Mouse (Mus musculus) left cerebral cortex, postnatal 10 days (tissue): ENCODE measurements around the gene Neurl1b. TPM values are rescaled to one million over a fixed set of nuclear protein-coding genes. Genes with fewer than 3 reads are reported as not detected.
A peak's percentile ranks its signal among the peaks of the same experiment; 100 is the strongest.

Source experiments
- DNase-seq, 2 experiments: peaks; one replicate each; pipeline ENCODE4 v3.0.0; 2021 to 2022; ENCODE audit warnings: low spot score in 2 of 2, mixed read lengths in 1 of 2; ENCODE audit errors: extremely low spot score in 1 of 2
- intact Hi-C: fragments of 180-260 bp; cut with DNase I; formaldehyde crosslinking; loops from one replicate; pipeline ENCODE4 v1.15.1; 2025
- total RNA-seq, 2 experiments: library from RNA; stranded (reverse); gene quantifications; 2 replicates each; pipeline ENCODE4 v1.2.3; 2021

Neurl1b gene
- total RNA-seq, 2 experiments from 2014 or later: 118 to 135 TPM

GRCm38 (mm10) chr17:26476871-26477270, 62.2 kb downstream of the Neurl1b start:
- intact Hi-C loops: no loop called here
- no peak for DNase-seq

GRCm38 (mm10) chr17:26478672-26479071, 64.0 kb downstream of the Neurl1b start:
- peak in 1 of 2 experiments; percentile 30 for DNase-seq
- intact Hi-C loops: no loop called here

DNA sequence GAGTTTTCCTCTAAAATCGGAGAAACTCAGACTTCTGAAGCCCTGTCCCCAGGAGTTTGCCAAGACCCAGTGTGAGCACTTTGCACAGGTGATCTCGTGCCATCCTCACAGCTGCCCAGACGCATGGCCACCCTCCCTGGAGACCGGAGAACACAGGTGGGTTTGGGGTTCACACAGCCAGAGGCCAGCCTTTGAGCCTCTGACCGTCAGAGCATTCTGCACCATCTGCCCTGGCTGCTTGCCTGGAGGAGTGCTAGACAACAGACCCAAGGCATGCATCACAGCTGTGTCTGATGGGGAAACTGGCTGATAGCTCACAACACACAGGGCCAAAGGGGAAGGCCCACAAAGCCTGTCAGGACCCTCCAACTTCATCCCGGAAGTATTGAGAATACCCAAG, 65.0 kb downstream of the Neurl1b start:
- DNase-seq: peak in 1 of 2 experiments; percentile 41
- intact Hi-C loops: no loop called here

DNA sequence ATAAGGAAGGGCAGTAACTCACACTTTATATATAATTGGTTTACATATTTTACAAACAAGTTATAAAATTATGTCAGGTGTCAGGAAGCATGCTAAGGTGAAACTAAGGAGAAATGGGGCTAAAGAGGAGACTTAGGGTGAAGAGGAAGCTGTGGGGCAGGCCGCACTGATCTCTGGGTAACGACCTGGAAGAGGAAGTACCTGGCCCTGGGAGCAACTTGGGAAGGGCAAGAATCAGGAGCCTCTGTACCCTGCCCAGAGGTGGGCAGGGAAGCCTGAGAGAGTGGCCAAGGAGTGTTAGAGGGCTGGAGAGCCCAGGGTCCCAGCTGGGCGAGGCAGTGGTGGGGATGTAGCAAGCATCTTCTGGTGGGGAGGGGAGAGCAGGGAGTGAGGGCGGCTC, 66.3 kb downstream of the Neurl1b start:
- no peak for DNase-seq
- intact Hi-C loops: no loop called here

DNA sequence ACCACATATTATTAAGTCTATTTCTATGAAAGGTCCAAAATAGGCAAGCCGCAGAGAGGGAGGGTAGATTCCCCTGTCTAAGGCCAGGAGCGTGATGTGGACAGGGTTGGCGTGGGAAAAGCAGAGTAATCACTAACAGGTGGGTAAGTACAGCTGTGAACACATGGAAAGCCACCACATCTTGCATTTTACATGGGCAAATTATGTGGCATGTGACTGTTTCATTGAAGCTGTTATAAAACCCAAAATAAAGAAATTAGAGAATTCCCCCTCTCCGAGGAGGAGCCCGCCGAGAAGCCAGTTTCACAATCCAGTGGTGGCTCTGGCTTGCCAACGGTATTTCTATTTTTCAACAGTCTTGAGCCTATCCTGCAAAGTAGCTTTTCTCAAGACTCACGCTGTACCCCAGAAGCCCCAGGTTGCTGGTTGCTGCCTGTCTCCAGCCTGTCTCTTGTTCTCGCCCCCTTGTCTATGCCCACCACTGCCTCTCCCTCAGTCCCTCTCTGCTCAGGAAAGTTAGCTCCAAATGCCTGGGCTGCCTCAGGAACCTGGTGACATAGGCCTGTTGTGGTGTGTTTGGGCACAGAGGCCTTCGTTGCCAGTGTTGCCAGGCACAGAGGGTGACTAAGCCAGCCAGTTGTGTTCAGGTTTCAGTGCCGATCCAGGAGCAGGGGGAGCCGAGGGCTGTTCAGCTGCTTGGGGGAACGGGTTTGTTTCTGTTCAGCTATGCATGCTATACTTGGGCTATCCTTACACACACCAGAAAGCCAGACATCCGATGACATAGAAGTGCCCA, 70.2 kb downstream of the Neurl1b start:
- intact Hi-C loops: no loop called here
- no peak for DNase-seq

- intact Hi-C loops: no loop called here
- DNase-seq: peak in 1 of 2 experiments; percentile 19
Measured at GRCm38 (mm10) chr17:26487266-26487665, 72.6 kb downstream of the Neurl1b start.

DNA sequence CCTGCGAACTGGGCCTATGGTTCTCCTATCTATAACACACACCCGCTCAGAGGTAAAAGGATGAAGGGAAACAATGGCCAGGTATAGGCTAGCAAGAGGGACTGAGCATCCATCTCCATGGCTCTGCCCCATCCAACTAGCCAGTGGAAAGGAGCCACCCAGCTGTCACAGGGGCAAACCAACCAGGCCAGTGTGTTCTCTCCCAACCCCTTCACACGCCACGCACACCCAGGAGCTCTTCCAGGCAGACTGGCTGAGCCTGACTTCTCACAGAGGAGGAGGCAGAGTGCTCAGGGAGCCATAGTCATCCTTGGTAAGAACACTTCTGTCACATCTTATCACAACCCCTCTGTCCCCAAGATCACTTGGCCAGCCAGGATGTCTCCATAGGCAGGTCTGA, 73.3 kb downstream of the Neurl1b start:
- DNase-seq: no peak
- intact Hi-C loops: no loop called here

- DNase-seq: no peak
- intact Hi-C loops: no loop called here
Measured at GRCm38 (mm10) chr17:26488711-26489403, 74.2 kb downstream of the Neurl1b start.

DNA sequence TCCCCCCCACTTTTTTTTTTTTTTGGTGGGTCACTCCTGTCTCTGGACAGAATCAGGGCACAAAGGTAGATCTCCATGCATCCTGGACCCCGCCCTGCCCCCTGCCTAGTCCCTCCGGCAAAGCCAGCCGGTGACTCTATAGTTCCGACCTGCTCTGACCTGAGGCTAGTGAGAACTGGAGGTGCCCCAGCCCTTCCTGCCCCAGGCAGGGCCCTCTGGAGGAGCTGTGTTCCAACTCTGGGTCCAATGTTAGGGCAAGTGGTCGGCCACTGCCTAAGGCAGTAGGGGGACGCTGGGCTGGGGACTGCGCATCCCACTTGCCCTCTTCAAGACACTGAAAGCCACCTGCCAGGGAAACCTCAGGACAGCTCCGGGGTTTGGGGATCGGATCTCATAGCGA, 75.4 kb downstream of the Neurl1b start:
- intact Hi-C loops: no loop called here
- DNase-seq: peak in 1 of 2 experiments; percentile 30

DNA sequence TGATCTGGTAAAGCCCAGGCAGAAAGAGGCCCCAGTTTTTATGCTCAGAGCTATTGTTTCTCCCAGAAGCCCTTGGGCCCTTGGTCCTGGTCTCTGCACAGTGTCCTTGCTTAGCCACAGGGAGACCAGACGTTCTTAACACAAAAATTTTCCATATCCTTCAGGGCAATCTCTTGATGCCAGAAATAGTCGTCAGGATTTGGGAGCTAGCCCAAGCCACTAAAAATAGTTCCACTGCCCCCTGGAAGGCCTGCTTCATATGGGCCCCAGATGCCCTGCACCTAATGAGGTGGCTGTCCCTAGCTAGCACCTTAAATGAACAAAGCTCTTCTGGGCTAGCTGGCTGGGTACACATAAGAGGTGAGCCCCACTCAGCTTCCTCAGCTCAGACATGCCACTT, 76.3 kb downstream of the Neurl1b start:
- intact Hi-C loops: no loop called here

GRCm38 (mm10) chr17:26492246-26492645, 77.6 kb downstream of the Neurl1b start:
- DNase-seq: no peak
- intact Hi-C loops: no loop called here

More for the DNA sequence above, 76.3 kb downstream of the Neurl1b start:
- DNase-seq: peak in 1 of 2 experiments; percentile 12

DNA sequence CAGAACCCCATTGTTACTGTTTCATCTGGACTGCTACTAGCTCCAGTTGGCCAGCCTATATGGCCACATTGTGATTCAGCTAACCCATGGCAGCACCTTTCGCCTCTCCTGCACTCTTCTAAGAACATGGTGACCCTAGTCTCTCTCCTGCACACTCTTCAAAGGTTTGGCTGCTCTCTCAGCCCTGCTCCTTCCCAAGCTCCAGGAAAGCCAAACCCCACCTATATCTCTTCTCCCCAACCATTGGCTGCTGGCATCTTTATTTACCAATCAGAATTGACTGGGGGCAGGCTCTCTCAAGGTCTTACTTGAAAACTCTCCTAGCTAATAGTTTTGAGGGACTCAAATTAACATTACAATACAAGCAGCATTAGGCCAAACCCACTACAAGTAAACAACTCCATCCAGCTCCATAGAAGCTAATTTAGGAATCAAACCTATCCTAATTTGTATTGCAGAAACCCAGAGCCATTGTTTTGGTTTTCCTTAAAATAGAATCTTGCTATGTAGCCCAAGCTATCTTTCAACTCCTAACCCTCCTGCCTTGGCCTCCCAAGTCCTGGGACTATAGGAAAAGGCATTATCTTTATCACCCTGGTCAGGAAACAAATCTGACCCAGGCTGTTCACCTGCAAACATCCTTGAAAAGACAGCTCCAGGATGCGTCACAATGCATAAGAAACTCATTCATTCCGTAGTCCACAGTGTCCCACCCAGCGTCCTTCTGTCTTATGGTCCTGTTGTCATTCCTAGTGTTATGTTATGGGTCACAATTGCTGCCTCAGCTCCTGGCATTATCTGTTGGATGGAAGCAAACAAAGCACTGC, 80.2 kb downstream of the Neurl1b start:
- DNase-seq: no peak

More for the DNA sequence above, 80.2 kb downstream of the Neurl1b start:
- intact Hi-C loops: no loop called here

Other genes with a start within 250 kb of the Neurl1b start
- 1 to 10 TPM in 1 of 2 experiments, under 1 TPM in 1; 0.67 to 1.1 TPM for gene Pdia2, start 215.7 kb upstream of the Neurl1b start, total RNA-seq
- 10 to 100 TPM; 72.4 to 73.3 TPM for gene Rgs11, start 211.9 kb upstream of the Neurl1b start, total RNA-seq
- gene Arhgdig, start 207.0 kb upstream of the Neurl1b start, total RNA-seq: 100 to 1,000 TPM; 228 to 258 TPM
- 10 to 100 TPM; 18.2 to 21.3 TPM for gene Fam234a, start 170.6 kb upstream of the Neurl1b start, total RNA-seq
- gene Luc7l, start 161.9 kb upstream of the Neurl1b start, total RNA-seq: 10 to 100 TPM; 83.1 to 83.4 TPM
- 100 to 1,000 TPM; 170 to 171 TPM for gene Ergic1, start 146.7 kb downstream of the Neurl1b start, total RNA-seq
- 10 to 100 TPM; 23.2 TPM for gene Dusp1, start 147.3 kb downstream of the Neurl1b start, total RNA-seq
- gene Atp6v0e, start 248.4 kb downstream of the Neurl1b start, total RNA-seq: 10 to 100 TPM; 31.3 to 34.7 TPM